Mouse (Mus musculus): ENCODE results near the gene Med12.
"Not testable (repeated sequence)": the region's sequence is repeated elsewhere in the genome, so short reads cannot be mapped to it uniquely, and the experiment has no call there.

The Med12 gene

GRCm38 (mm10) chrX:101299473-101300426 lies 25.9 kb downstream of the Med12 start:
- no peak for DNase-seq (ENCODE audit: low read depth, low spot score)

DNA sequence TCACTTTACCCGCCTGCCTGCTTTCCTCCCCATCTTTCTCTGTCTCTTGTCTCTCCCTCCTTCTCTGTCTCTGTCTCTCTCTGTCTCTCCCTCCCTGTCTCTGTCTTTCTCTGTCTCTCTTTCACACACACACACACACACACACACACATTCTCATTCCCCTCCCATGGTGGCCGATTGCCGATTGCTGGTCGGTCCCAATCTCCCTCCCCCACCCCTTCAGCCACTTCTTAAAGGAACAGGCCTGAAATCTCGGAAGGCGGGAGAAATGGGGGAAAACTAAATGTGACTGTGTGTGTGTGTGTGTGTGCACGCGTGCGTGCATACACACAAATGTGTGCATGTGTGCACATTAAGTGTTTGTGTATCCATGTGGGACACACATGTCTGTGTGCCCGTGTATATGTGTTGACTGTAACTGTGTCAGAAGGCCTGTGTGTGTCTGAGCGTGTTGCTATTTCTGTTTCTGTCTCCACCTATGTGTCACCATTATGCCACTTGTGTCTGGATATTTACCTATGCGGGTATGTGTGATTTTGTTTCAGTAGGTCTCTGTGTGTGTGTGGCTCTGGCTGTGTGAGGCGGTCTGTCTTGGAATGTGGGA lies 26.7 kb downstream of the Med12 start:
- DNase-seq (ENCODE audit: low read depth, low spot score) = no peak

GRCm38 (mm10) chrX:101301654-101302053 lies 27.8 kb downstream of the Med12 start:
- DNase-seq (ENCODE audit: low read depth, low spot score) = no peak

DNA sequence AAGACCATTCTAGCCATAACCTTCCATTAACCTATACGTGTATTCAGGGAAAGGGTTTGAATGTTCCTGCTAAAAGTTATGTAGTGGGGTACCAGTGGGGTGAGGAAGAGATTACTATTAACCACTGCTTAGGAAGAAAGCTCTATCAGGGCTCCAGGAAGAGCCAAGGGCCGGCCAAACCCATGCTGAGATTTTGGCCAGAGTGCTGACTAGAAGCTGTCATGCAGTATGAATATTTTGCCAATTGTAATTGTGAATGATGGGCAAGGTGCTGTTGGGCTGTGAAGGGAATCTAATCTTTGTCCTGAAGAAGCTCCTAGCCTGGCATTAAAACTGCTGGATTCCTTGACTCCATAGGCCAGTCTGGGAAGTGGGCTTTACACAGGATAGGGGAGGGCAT lies 30.8 kb downstream of the Med12 start:
- no peak for DNase-seq (ENCODE audit: low read depth, low spot score)

GRCm38 (mm10) chrX:101309299-101309698 lies 35.5 kb downstream of the Med12 start:
- no peak for DNase-seq (ENCODE audit: low read depth, low spot score)

GRCm38 (mm10) chrX:101313625-101314359 lies 40.0 kb downstream of the Med12 start:
- DNase-seq (ENCODE audit: low read depth, low spot score) = no peak

GRCm38 (mm10) chrX:101319775-101320174 lies 45.9 kb downstream of the Med12 start:
- DNase-seq (ENCODE audit: low read depth, low spot score) = no peak

GRCm38 (mm10) chrX:101325989-101326899 lies 52.4 kb downstream of the Med12 start:
- no peak for DNase-seq (ENCODE audit: low read depth, low spot score)

GRCm38 (mm10) chrX:101329372-101330028 lies 55.7 kb downstream of the Med12 start:
- DNase-seq (ENCODE audit: low read depth, low spot score) = peak; percentile 45

GRCm38 (mm10) chrX:101332031-101332374 lies 58.2 kb downstream of the Med12 start:
- no peak for DNase-seq (ENCODE audit: low read depth, low spot score)

DNA sequence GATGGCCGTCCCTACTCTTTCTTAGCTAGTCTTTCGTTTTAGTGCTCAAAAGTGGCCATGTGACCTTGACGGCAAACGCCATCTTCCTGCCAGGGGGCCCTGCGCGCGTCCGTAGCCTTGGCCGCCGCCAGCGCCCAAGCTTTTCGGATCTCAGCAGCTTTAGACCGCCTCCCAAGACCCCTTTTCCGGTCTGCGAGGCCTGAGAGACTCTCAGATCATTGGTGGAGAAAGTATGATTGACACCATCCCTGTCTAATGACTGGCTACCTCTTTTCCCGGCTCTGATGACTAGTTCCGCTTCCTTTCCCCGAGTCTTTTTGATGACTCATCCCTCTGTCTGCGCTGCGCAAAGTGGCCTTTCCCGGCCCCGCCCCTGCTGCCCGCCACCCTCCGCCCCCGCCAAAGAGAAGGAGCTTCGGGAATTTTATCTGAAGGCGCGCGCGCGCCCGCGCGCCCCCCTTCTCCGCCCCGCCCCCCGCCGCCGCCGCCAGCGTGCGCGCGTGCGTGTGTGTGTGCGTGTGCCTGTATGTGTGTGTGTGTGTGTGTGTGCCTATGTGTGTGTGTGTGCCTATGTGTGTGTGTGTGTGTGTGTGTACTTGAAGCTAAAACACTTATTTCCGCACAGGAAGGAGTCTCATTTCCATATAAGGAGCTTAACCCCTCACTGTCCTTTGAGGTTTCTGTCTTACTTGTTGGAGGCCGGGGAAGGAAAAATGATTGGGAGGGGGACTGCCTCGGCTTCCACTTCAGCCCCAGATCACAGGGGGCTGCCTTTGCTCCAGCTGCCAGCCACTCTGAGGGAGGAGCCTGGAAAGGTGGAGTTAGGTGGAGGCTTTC lies 58.8 kb downstream of the Med12 start:
- DNase-seq (ENCODE audit: low read depth, low spot score) = peak; percentile 96

DNA sequence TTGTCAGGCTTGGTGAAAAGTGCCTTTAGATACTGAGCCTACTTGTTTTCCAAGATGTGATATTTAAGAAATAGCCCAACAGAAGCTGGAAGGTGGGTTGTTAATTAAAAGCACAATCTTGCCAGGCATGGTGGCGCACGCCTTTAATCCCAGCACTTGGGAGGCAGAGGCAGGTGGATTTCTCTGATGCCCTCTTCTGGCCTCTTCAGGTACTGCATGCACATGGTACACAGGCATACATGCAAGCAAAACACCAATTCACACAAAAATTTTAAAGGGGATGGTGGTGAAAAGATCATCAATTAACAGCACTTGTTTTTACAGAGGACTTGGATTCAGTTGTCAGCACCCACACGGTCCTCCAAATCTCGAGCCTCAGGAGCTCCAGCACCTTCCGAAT lies 60.8 kb downstream of the Med12 start:
- no peak for DNase-seq (ENCODE audit: low read depth, low spot score)

GRCm38 (mm10) chrX:101338666-101339065 lies 64.8 kb downstream of the Med12 start:
- DNase-seq (ENCODE audit: low read depth, low spot score) = no peak

DNA sequence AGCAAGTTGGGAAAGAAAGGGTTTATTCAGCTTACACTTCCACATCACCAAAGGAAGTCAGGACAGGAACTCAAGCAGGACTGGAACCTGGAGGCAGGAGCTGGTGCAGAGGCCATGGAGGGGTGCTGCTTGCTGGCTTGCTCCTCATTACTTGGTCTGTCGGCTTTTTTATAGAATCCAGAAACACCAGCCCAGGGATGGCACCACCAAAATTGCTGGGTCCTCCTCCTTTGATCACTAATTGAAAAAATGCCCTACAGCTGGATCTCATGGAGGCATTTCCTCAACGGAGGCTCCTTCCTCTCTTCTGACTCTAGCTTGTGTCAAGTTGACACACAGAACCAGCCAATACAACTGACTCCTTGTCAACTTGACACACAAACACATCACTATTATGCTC lies 69.0 kb downstream of the Med12 start:
- DNase-seq (ENCODE audit: low read depth, low spot score) = not testable (repeated sequence)

- no peak for DNase-seq (ENCODE audit: low read depth, low spot score)
Observed at GRCm38 (mm10) chrX:101345456-101345855, 71.6 kb downstream of the Med12 start.

DNA sequence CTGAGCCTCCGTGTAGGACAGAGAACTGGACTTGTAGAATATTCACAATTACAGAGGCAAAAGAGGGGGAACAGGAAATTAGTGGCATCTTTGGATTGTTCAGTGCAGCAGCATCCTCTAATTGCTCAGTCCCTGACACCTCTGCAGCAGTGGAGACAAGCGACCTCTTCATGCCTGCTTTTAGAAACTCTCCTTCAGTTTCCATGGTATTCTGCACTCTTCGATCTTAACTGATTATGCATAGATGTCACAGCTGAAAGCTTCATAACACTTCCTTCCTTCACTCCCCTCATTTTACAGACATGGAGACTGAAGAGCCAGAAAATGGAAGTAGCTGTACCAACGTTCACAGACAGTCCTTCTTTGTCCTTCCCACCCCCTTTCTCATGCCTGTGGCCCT lies 72.6 kb downstream of the Med12 start:
- no peak for DNase-seq (ENCODE audit: low read depth, low spot score)

Data from skeletal muscle tissue, adult 2 months (tissue).